Mouse (Mus musculus) left cerebral cortex, adult 8-10 months (tissue): ENCODE measurements around the gene Plch2. TPM values are rescaled to one million over a fixed set of nuclear protein-coding genes. Genes with fewer than 3 reads are reported as not detected.

Source experiments
- DNase-seq, 2 experiments: peaks; one replicate each; pipeline ENCODE4 v3.0.0; 2022; ENCODE audit warnings: low spot score in 2 of 2
- total RNA-seq, 4 experiments: library from RNA; stranded (reverse); gene quantifications; 2 replicates each; pipeline ENCODE4 v1.2.4; 2022

Gene Plch2
- total RNA-seq, 4 experiments from 2014 or later: 56.8 to 64.3 (median 60.9) TPM

DNA sequence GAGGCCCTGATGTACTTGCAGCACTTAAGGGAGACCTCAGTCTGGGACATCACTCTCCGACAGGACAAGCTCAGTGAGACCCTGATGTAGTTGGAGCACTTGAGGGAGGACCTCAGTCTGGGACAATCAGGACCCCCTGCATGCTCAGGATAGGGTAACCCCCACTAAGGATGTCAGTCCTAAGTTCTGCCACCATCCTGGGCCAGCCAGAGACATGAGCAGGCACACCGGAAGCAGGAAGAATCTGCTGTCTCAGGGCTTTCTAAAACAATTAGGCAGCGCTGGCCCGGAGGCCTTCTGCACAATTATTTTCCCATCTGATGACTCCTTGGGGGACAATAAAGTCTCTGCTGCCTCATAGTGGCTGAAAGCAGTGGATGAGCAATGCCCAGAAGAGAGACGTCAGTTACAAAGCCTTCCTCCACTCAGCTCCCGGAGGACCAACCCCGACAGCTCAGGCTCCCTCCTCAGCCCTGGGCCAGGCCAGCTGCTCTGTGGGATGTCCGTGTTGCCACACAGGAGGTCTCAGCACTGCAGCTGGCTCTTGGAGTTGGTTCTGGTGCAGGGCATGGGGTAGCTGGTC lies 59.9 kb downstream of the Plch2 start:
- DNase-seq: no peak

DNA sequence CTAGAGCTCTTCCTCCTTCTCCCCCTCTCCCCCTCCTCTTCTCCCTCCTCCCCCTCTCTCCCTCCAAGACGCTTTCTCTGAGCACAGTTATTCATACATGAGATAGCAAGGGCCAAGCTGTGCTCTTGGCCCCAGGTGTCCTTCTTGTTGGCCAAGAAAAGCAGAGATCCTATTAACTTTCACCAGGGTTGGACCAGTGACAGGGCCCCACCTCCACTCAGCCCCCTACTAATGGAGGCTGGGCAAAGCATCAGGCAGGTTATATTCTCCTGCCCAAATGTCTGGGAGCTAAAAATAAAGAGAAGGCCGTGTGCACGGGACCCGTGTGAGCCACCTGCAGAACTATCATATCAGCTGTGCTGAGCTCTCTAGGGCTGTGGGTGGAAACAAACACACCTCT lies 61.7 kb downstream of the Plch2 start:
- DNase-seq: no peak

DNA sequence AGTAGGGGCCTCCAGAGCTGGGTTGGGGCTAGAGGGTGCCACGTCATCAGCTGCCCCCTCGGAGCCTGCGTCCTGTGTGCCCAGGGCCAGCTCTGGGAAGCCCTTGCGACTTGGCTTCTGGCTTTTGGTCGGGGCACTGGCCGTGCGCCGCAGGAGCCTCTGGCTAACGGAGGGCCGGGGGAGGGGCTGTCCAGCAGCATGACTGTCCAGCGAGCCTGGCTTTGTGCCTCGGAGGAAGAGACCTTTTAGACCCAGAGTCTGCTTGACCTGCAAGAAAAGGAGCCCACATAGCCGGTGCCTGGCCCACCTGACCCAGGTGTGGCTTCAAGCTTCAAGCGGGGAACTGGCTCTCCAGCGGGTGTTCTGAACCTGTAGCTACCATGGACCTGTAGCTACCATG lies 69.8 kb downstream of the Plch2 start:
- DNase-seq: no peak

DNA sequence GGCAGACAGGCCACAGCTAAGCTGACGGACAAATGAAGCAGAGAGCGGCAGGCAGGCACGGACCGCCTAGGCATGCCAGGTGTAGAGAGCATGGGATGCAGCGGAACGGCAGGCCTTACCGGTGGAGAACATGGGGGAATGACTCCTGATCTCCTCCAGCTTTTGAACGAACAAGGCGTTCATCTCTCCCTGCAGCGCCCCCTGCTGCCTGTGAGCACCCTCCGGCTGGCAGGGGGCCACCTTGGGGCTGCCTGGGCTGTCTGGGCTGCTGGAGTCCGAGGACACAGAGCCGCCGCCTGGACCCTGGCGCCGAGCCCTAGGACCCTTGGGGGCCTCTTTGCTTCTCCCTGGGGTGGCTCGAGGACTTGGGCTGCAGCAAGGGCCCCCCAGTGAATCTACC lies 70.5 kb downstream of the Plch2 start:
- DNase-seq: peak; percentile 69 to 70

DNA sequence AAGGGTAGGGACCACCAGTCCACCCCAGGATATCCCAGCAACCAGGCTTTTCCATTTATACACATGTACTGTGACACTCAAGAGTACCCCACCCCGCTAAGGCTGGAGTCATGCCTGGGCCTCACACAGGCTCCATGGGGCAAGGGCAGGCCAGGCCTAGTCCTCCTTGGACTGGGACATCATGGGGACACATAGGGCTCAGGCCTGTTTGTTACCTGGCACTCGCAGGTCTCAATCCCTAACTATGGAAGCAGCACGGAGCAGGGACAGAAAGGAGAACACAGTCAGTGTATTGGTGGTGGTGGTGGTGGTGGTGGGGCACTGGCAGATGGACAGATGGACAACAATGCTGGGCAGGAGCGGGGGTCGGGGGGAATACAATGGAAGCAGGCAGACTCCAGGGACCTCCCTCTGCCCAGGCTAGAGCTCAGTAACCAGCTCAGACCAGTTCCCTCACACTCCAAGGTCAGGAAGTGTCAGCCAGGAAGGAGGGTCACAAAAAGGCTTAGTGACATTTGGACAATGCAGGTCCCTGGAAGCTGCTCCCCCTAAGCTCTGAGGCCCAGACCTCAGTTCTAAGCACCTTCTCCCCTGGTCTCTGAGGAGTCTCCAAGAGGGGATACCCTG lies 71.3 kb downstream of the Plch2 start:
- DNase-seq: no peak

DNA sequence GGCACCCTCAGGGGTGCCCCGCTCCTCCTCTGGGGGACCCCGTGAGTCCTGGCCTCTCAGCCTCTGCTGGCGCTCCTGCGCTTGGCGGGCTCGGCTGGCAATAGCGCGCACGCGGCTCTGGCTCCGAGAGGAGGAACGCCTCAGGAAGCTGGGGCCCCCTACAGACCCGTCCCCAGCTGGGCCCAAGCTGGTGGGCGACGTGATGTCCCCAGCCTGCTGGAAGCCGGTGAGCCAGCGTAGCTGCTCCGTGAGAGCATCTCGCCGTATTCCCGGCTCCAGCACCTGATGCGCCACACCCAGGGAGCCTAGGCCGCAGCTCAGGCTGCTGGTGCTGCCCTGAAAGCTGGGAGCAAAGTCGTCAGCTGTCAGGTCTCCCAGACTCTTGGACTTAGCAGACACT lies 72.8 kb downstream of the Plch2 start:
- DNase-seq: no peak

DNA sequence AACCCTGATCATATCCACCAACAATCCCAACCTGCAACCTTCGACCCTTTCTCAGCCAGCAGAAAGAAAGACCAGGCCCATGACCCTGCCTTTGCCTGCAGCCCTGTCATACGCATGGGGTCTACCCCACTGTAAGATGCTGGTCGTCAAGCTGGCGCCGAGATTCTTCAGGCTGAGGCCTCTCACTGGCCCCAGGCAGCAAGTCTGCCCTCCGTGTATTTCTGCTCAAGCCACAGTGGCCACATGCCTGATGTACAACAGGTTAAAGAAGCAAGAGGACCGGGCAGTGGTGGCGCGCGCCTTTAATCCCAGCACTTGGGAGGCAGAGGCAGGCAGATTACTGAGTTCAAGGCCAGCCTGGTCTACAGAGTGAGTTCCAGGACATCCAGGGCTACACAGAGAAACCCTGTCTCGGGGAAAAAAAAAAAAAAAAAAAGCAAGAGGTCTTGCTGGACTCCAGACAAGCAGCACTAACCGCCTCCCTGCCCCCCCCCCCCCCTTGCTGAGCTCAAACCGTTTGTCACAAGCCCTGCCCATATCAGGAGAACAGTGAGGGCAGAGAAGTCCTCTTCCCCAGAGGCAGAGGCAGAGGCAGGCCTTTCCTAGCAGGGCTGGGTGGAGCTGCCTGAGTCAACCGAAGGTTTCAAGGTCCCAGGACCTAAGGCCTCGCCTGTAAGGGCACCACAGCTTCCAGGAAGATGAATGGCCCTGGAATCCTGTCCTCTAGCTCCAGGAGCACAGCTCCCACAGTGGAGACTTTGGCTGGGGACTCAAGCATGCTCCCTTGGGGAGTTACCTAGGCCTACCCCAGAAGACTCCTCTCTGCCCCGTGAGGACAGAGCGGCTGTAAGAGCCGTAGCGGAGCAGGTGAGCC lies 74.1 kb downstream of the Plch2 start:
- no peak for DNase-seq

DNA sequence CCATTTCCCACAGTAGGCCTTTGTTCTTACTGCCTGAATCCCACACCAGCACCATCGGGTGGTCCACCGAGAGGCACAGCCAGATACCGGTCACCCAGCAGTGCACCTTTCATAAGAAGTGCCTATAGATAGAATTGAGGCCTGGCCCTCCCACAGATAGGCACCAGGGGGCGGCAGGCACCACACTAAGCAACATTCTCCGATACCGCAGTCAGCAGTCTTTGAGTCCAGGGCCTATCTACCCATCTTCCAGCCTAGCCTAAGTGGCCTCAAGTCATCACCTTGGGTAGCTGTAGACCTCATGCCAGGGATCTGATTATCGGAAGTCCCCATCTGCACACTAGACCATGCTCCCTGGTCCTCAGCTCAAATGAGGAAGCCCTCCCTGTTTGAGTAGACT lies 75.1 kb downstream of the Plch2 start:
- peak; percentile 66 to 69 for DNase-seq

DNA sequence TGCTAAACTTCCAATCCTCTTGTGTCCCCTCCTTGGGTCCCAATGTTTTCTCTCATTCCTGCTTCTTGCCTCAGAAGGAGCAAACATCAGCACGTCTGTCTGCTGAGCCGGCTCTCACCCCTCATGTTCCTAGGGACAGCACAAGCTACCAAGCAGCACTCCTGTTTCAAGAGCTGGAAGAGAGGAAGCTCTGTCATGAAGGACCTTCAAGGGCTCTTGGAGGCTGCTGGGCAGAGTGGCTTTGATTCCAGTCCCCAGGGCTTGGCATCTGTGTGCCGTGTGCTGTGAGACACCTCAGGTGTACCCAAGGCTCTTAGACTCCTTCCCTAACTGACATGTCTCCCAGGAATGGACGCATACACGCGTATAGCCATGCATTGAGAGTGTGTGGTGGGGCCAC lies 75.5 kb downstream of the Plch2 start:
- DNase-seq: no peak

DNA sequence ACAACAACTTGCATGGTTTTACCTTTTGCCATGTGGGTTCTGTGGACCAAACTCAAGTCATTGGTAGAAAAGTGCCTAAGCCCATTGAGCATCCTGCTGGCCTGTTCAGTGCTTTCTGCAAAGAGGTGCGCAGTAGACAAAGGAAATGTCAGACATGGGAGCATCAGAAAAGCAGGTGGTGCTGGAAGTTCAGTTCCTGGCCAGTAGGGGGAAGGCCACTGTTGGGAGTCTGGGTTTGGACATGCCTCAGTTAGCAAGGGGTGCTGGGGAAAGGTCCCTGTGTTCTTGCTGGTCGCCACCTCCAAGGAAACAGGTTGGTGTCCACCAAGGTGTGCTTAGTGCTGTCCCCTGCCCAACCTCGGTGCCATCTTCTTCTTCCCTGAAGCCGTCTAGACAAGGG lies 76.5 kb downstream of the Plch2 start:
- no peak for DNase-seq

DNA sequence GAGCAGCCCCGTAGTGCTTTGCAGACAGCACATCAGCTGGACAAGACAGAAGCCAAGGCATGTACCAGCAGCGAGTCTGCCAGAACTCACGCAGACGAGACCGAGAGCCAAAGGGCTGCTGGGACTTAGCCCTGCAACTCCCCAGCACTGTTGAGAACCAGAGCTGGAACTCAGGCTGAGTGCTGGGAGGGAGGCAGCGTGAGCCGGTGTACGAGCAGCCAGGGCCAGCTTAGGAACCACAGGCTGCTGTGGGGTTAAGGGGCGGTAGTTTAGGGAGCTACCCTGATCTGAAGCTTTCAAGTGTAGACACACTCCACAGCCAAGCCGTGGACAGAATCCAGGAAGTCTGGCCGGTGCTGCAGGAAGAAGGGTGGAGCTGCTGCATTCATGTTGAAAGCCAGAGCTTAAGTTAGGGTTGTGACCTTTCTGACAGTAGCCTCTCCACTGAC lies 82.4 kb downstream of the Plch2 start:
- no peak for DNase-seq

DNA sequence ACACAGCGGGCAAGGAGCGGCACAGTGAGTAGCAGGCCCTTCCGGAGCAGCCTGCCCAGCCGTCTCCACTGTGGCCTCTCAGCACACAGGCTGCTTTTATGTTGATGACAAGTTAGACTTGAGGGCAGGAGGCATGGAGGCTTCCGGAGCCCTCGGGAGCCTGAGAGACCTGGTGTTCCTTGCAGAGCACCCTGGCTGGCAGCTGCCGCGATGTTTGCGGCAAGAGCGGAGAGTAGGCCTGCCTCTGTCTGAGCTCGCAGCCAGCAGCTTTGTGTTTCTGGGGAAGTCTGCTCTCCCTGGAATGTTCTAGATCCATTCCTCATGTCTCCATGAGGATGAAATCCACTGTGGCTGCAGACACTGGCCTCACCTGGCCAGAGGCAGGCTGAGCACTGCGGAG lies 84.0 kb downstream of the Plch2 start:
- DNase-seq: no peak

DNA sequence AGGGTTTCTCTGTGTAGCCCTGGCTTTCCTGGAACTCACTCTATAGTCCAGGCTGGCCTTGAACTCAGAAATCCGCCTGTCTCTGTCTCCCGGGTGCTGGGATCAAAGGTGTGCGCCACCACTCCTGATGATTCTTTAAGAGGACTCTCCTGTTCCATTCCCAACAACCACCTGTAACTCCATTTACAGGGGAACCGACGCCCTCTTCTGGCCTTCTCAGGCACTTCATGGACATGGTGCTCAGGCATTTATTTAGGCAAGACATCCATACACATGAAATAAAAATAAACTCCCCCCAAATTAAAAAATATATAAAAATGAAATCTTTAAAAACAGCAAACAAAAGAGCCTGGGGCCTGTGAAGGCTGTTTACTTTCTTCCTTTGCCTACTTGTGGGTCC lies 89.4 kb downstream of the Plch2 start:
- DNase-seq: no peak

DNA sequence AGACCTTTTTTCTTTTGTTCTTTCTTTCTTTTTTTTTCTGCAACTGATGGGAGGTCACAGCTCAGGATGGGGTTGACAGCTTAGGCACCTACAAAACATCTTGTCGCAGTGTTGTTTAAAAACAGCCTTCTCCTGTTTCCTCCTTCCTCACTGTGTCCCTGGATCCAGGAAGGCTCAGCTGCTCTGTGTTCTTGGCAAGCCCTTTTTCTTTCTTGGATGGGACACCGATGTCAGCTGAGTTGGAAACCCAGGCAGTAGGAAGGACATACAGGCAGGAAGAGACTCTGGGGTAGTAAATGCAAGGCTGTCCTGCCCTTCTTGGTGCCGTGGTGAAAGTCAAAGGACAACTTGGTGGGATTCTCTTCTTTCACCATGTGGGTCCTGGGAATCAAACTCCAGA lies 90.7 kb downstream of the Plch2 start:
- no peak for DNase-seq

DNA sequence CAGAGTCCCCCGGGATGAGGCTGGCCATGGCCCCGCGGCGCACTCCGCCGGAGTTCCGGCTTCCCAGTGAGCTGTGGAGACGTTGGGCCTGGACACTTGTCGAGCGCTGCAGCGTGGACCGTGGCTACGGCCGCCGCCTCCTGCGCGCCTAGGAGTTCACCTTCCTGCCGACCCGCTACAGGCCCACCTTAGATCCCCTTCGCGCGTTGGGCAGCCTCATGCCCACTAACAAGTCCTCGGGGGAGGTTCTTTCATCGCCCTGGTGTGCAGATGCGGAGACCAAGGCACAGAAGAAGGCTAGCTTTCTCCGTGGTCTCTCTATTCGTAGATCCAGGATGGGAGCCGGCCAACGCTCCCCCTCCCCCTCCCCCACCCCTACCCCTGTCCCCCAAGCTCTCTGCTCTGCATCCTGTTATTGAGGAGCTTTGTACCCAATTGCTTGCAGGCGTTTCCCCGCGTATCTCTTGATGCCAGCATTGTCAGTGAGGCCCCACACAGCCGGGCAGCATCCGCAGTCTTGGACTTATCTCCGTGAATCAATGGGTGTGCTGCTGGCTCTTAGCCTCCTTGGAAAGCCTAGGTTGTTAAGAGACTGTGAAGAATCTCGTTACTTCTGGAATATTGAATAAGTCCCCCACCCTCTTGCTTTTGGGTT lies 91.9 kb downstream of the Plch2 start:
- DNase-seq: no peak

DNA sequence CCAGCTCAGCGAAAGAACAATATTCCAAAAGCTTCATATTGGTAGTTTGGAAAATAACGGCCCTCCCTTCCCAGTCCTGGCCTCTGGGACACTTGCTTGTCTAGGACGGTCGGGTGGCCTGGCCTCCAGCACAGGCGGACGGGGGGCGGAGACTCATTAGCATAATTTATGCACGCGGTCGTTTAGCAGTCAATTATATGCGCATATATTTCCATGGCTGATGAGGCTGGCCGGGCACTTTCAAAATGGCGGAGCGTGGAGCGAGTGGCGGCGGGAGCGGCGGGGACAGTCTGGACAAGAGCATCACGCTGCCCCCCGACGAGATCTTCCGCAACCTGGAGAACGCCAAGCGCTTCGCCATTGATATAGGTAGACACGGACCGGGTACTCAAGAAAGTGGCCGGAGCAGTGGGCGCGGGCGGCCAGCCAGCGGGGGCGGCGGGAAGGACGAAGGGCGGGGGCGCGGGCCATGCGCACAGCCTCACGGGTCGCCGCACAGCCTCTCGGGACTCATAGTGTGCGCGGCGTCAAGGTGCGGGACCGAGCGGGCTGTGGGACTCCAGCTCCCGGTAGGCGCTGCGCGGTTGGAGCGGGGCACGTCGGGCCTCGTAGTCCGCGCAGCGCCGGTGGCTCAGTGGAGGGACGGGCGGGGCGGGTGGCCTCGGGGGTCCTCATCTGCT lies 92.5 kb downstream of the Plch2 start, which contains the start of gene Pank4:
Gene Pank4, plus strand, starts transcription at position 223 of the 680 bp plus-strand sequence.
- peak; percentile 84 to 92 for DNase-seq

DNA sequence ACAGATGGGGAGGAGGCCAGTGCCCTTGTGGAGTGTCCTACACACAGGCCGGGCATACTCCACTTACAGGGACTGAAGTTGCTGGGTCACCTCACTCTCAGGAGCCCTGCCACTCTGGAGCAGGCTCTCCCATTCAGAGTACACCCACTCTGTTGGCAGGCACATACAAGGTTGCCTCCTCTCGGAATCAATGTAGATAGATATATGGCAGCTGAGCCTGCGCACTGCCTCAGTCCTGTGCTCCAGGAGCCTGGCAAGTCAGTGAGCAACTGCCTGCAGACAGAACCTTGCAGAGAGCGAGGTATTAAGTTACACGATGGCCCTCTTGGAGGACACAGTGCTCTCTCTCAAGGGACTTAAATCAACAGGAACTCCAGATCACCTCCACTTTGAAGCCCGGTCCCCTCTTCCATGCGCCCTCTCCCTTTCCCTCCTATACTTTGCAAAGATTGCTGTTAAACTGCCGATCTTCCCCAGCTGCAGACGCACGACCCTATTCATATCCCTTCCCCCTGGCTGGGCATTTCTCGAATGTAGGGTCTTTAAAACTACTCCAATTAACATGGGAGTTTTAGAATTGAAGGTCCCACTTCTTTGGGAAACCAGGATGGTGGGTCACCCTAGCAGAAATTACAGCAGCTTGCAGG lies 93.3 kb downstream of the Plch2 start:
- DNase-seq: no peak

DNA sequence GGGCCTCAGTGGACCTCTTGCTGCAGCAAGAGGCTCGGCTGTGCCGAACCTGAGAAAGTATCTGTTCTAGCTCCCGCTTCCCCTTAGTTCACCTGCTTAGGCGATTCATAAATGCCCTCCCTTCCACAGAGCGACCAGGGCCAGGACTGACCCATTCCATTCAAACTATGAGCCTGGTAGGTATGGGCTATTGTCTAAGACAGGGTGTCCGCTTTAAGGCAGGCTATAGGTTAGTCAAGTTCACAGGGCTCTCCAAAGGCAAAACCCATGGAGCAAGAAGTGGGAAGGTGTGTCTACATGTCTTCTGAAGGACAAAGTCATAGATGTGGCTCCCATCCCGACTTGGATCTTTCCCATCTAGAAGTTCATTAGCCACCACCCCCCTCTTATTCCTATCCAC lies 93.9 kb downstream of the Plch2 start:
- no peak for DNase-seq

DNA sequence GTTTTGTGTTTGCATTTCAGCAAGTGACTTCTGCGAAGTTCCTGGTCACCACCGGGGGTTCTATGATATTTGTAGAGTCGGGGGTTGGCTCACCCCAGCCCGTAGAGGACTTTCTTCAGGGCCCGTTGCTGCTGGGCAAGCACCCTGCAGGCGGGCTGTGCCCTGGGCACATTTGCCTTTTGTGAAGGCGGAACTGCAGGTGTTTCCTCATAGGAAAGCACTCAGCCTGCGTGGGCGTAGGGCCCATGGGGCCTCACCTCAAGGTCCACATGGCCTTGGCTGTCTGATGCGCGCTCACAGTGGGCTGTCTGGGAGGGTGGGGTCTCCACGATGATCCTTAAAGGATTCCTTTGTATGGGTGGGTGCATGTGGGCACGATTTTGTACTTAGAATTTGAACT lies 94.7 kb downstream of the Plch2 start:
- no peak for DNase-seq

DNA sequence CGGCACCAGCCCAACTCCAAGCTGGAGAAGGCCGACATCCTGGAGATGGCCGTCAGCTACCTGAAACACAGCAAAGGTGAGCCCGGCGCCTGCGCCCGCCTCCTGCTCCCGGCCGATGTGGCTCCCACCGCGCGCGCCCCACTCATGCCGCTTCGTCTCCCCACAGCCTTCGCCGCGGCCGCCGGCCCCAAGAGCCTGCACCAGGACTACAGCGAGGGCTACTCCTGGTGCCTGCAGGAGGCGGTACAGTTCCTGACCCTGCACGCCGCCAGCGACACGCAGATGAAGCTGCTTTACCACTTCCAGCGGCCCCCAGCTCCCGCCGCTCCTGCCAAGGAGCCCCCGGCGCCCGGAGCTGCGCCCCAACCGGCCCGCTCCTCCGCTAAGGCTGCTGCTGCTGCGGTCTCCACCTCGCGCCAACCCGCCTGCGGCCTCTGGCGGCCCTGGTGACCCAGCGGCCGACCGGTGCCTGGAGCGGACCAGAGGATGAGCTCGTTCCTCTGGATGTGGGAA lies 95.3 kb downstream of the Plch2 start:
- no peak for DNase-seq
